ENCODE assay signal across 9 mouse cellular contexts in the genomic region with DNA sequence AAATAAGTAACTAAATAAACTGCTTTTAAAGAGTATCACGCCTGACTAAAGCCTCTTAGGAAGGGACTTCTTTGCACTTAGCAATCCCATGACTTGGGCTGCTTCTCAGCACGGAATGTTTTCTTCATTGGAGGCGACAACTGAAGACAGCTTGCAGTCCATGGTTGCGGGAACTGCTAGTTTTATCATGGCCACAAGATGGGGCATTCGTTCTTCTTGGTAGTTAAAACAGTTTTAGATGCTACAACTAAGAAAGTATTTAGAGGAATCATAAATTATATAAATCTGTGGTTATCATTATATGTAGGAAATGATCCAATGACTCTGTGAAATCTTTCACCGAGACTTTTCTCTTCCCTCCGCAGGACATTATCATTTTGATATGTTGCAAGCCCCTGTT. TPM values are rescaled to one million over a fixed set of nuclear protein-coding genes. Genes with fewer than 3 reads are reported as not detected.
DNase-seq lines count a peak whose midpoint lies in the region; ATAC-seq lines count a peak whose summit lies in the region.
"Had no signal": no experiment of that assay in that cellular context is flagged by ENCODE, and none has a peak within 500 bp of the region (broad histone marks: within the 10 kb centered on the region; RNA-seq: fewer than 3 reads in every experiment).

No protein-coding gene starts in this region.

- no peak for ATAC-seq in liver, embryonic 12.5 days
- peak; percentile 38 to 68; a peak in 2 of 4 replicates for ATAC-seq in hematopoietic stem cell, adult 5-6 weeks (replicated peaks in 1 of 2; ENCODE audit: insufficient read depth in 1 of 2, low FRiP score in 2 of 2, low TSS enrichment in 1 of 2, low read depth in 1 of 2, poor library complexity in 2 of 2, severe bottlenecking in 2 of 2)

- WGBS in liver, embryonic 12.5 days (ENCODE audit: insufficient replicate concordance) = 56% methylated on average over 7 of the region's 7 CpGs

- H3K4me3 ChIP-seq in liver, embryonic 12.5 days = no peak overlapping the region
- H3K4me3 ChIP-seq: neural tube, embryonic 12.5 days had no signal

- no peaks in the 10 kb centered on the region for H3K9me3 ChIP-seq in liver, embryonic 12.5 days (replicated peaks)
- H3K9me3 ChIP-seq: neural tube, embryonic 12.5 days had no signal

- H3K4me1 ChIP-seq in liver, embryonic 12.5 days = peaks cover 24% of the 10 kb centered on the region

- intact Hi-C loops in left cerebral cortex, postnatal 14 days (cut with DNase I) = loop anchor here (2.0 kb wide), 1 partner anchor 148 kb away; a partner anchor contains a TSS

- peak; percentile 32 for DNase-seq in liver
- DNase-seq in adrenal gland, postnatal 36 days = peak; percentile 46 to 65
- peak; percentile 60 for DNase-seq in fibroblast of lung, adult 2 months (ENCODE audit: low read depth)
- peak; percentile 85 to 86 for DNase-seq in left cerebral cortex, postnatal 14 days (ENCODE audit: low spot score in 2 of 2)
- DNase-seq in naive thymus-derived CD4-positive, alpha-beta T cell, adult 2 months (ENCODE audit: low read depth) = peak; percentile 65
- DNase-seq in thymus, postnatal 36 days = peak; percentile 34 to 44

- H3K4me2 ChIP-seq in liver, embryonic 12.5 days = no peak overlapping the region

- no peaks in the 10 kb centered on the region for H3K27me3 ChIP-seq in liver, embryonic 12.5 days (replicated peaks)
- H3K27me3 ChIP-seq: neural tube, embryonic 12.5 days had no signal

- no peak overlapping the region for H3K9ac ChIP-seq in liver, embryonic 12.5 days

- no peak overlapping the region for H3K27ac ChIP-seq in liver, embryonic 12.5 days
- H3K27ac ChIP-seq: neural tube, embryonic 12.5 days had no signal

- peaks cover 56% of the 10 kb centered on the region for H3K36me3 ChIP-seq in liver, embryonic 12.5 days
- H3K36me3 ChIP-seq: neural tube, embryonic 12.5 days had no signal

RNA-seq across cellular contexts. Expression of a gene that starts 50.4 kb away (rescaled TPM):
- 28.0 and 29.3 TPM in 2 replicates for polyA plus RNA-seq in liver, embryonic 12.5 days (2016; fragmentation: Nextera tagmentation; extraction: Ambion mirVana)
- total RNA-seq in adrenal gland, postnatal 36 days (2021) = 10 to 100 TPM; 34.9 to 51.0 TPM
- total RNA-seq in hematopoietic stem cell, adult 5-6 weeks (2017) = 37.3 and 38.3 TPM in 2 replicates
- total RNA-seq in left cerebral cortex, postnatal 14 days (2021) = 10 to 100 TPM; 44.4 to 51.5 TPM

Comparison
In these comparisons a context has a peak if more than half of its experiments do, and no peak if none do; other contexts are left out.
1. DNase-seq: peak in every context shown above with its lines; median percentile 86 in left cerebral cortex, postnatal 14 days; 65 in naive thymus-derived CD4-positive, alpha-beta T cell, adult 2 months; 60 in fibroblast of lung, adult 2 months; 56 in adrenal gland, postnatal 36 days; 39 in thymus, postnatal 36 days; 32 in liver.